Mouse (Mus musculus) CH12F3 (cell line): ENCODE data around the gene Fbxo11.
"Not testable (repeated sequence)": the region's sequence is repeated elsewhere in the genome, so short reads cannot be mapped to it uniquely, and the experiment has no call there.

Experiments used
- in situ Hi-C: fragments of 300-500 bp; cut with MboI; formaldehyde crosslinking; loops from 2 replicates; pipeline ENCODE4 v1.14.3; 2020; ENCODE audit warnings: low sequenced_read_pairs

The Fbxo11 gene

DNA sequence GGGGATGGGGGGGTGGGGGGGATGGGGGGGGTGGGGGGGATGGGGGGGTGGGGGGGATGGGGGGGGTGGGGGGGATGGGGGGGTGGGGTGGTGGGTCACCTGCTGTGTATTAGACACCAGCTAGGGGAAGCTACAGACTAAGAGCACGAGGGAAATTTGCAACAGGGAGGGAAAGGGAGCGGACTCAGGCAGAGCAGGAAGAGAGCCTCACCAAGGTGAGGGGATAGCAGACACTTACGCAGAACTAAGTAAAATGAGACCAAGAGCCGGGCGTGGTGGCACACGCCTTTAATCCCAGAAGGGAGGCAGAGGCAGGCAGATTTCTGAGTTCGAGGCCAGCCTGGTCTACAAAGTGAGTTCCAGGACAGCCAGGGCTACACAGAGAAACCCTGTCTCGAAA is 49.1 kb downstream of the Fbxo11 start:
- in situ Hi-C loops: loop anchor here (25.0 kb wide), 1 partner anchor 496 kb away; no protein-coding TSS in a partner anchor

GRCm38 (mm10) chr17:88014456-88014855 is 50.6 kb downstream of the Fbxo11 start:
- in situ Hi-C loops: loop anchor here (25.0 kb wide), 1 partner anchor 498 kb away; no protein-coding TSS in a partner anchor

GRCm38 (mm10) chr17:88006956-88007355 is 58.1 kb downstream of the Fbxo11 start:
- in situ Hi-C loops: loop anchor here (25.0 kb wide), 1 partner anchor 505 kb away; no protein-coding TSS in a partner anchor

- in situ Hi-C loops: loop anchor here (25.0 kb wide), 1 partner anchor 507 kb away; no protein-coding TSS in a partner anchor
Measured at GRCm38 (mm10) chr17:88004892-88005291, 60.2 kb downstream of the Fbxo11 start.

DNA sequence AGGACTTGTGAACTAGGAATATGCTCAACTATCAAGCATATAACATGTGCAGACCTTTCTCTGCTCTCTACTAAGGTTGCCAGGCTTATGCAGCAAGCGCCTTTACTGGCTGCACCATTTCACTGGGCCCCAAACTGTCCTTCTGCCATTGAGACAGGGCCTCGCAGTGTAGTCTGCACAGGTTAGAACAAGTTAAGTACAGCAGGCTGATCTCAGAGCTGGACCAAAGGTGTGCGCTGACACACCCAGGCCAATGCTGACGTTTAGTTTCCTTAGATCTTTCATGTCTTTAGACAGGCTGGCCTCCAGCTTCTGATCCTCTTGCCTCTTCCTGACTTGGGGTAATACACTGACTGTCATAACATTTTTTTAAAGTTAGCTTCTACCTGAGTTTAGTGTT is 67.3 kb downstream of the Fbxo11 start:
- in situ Hi-C loops: no loop called here

- in situ Hi-C loops: no loop called here
Measured at GRCm38 (mm10) chr17:87993338-87993737, 71.8 kb downstream of the Fbxo11 start.

GRCm38 (mm10) chr17:87992154-87992553 is 72.9 kb downstream of the Fbxo11 start:
- in situ Hi-C loops: no loop called here

- in situ Hi-C loops: no loop called here
Measured at GRCm38 (mm10) chr17:87987507-87987906, 77.6 kb downstream of the Fbxo11 start.

DNA sequence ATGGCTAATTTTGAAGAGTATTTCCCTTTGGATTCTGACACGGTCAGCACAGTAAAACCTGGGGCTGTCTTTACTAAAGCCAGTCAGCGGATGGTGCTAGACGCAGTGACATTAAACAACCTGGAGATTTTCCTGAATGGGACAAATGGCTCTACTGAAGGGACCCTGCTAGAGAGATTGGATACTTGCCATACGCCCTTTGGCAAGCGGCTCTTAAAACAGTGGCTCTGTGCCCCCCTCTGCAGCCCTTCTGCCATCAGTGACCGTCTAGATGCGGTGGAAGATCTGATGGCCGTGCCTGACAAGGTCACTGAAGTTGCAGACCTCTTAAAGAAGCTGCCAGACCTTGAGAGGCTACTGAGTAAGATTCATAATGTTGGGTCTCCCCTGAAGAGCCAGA is 79.2 kb downstream of the Fbxo11 start:
- in situ Hi-C loops: no loop called here

DNA sequence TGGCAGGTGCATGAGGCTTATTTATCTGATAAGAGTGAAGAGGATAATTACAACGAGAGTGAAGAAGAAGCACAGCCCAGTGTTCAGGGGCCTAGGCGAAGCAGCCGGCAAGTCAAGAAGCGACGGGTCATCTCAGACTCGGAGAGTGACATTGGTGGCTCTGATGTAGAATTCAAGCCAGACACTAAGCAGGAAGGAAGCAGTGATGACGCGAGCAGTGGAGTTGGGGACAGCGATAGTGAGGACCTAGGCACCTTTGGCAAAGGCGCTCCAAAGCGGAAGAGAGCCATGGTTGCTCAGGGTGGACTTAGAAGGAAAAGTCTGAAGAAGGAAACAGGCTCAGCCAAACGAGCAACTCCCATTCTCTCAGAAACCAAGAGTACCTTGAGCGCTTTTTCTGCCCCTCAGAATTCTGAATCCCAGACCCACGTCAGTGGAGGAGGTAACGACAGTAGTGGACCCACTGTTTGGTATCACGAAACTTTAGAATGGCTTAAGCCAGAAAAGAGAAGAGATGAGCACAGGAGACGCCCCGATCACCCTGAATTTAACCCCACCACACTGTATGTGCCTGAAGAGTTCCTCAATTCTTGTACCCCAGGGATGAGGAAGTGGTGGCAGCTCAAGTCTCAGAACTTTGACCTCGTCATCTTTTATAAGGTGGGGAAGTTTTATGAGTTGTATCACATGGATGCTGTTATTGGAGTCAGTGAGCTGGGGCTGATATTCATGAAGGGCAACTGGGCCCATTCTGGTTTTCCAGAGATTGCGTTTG is 80.5 kb downstream of the Fbxo11 start:
- in situ Hi-C loops: no loop called here

DNA sequence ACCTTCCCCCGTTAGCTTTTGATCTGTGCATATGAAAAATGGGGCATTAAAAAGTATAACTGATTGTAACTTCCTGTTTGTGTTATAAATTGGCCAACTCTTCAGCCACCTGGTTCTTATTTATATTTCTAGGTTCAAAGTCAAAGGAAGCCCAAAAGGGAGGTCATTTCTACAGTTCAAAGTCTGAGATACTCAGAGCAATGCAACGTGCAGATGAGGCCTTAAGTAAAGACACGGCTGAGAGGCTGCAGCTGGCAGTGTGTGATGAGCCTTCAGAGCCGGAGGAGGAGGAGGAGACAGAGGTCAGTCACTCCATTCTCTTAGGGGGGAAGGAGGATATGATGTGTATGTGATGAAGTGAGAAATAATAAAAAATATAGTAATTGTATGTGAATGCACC is 81.8 kb downstream of the Fbxo11 start:
- in situ Hi-C loops: no loop called here

- in situ Hi-C loops: no loop called here
Measured at GRCm38 (mm10) chr17:87982112-87982511, 83.0 kb downstream of the Fbxo11 start.

DNA sequence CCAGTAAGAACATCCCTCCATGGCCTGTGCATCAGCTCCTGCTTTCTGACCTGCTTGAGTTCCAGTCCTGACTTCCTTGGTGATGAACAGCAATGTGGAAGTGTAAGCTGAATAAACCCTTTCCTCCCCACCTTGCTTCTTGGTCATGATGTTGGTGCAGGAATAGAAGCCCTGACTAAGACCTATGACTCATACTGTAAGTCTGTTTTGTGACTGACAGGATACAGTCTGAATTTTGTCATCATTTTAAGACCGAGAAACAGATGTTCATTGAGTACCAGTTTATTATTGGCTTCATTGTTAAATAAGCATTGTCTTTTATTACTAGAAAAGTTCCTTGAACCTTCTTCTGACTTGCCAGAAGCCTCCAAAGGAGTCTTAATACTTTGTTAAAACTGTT is 85.4 kb downstream of the Fbxo11 start:
- in situ Hi-C loops: not testable (repeated sequence)

DNA sequence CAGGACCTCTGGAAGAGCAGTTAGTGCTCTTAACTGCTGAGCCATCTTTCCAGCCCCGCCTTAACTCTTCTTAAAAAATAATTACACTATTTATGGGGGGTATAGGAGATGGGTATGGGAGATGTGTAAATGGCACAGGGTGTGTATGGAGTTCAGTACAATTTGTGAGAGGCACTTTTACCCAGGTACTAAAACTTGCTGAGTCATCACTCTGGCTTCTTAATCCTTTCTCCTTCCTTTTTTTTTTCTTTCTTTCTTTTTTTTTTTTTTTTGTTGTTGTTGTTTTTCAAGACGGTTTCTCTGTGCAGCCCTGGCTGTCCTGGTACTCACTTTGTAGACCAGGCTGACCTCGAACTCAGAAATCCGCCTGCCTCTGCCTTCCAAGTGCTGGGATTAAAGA is 88.2 kb downstream of the Fbxo11 start:
- in situ Hi-C loops: not testable (repeated sequence)

GRCm38 (mm10) chr17:87976154-87976806 is 88.8 kb downstream of the Fbxo11 start:
- in situ Hi-C loops: no loop called here

DNA sequence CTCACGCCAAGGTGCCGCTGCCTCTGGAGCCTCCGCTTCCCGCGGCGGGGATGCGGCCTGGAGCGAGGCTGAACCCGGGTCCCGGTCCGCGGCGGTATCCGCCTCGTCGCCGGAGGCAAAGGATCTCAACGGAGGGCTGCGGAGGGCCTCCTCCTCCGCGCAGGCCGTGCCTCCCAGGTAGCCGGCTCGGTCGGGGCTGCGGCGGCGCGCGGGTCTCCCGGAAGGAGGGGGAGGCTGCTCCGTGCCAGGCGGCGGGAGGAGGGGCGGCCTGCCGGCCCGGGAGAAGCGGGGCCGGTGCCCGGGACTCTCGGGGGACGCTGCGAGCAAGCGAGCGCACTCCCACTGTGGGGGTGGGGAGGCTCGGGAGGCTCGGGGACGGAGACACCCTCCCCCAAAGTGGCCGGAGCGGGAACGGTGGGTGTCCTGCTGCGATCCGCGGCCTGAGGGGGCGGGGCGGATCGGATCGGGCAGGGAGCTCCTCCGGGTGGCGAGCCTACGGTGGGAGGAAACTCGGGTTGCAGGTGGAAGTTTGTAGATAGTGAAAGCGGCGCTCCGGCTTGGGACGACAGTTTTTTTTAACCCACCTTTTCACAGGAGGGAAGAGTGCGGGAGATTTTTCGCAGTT is 89.8 kb downstream of the Fbxo11 start:
- in situ Hi-C loops: no loop called here

DNA sequence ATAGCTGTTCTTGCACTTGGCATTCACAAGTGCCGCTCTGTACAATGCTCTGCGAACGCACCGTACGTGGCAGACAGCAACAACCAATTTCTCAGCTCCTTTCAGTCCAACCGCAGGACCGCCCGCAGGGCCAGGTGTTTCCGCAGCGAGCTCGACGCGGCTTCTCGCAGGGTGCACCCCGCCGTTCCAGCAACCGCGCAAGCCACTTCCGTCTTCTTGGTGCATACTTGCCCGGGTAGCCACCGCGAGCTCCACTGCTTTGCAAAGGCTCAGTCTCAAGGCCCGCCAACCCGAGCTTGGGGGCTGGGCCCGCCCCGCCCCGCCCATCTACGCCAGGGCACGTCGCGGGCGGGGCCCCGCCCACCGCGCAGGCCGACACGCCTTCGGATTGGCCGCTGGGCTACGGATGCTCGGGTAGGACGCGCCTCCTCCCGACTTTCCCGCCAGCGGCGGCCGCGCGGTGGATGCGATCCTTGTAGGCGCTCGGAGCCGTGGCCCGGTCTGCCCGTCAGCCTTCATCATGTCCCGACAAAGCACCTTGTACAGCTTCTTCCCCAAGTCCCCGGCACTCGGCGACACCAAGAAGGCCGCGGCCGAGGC is 90.4 kb downstream of the Fbxo11 start, which contains the start of gene Msh6:
Gene Msh6 (plus strand): TSS at position 434 of the 600 bp plus-strand sequence.
- in situ Hi-C loops: no loop called here

DNA sequence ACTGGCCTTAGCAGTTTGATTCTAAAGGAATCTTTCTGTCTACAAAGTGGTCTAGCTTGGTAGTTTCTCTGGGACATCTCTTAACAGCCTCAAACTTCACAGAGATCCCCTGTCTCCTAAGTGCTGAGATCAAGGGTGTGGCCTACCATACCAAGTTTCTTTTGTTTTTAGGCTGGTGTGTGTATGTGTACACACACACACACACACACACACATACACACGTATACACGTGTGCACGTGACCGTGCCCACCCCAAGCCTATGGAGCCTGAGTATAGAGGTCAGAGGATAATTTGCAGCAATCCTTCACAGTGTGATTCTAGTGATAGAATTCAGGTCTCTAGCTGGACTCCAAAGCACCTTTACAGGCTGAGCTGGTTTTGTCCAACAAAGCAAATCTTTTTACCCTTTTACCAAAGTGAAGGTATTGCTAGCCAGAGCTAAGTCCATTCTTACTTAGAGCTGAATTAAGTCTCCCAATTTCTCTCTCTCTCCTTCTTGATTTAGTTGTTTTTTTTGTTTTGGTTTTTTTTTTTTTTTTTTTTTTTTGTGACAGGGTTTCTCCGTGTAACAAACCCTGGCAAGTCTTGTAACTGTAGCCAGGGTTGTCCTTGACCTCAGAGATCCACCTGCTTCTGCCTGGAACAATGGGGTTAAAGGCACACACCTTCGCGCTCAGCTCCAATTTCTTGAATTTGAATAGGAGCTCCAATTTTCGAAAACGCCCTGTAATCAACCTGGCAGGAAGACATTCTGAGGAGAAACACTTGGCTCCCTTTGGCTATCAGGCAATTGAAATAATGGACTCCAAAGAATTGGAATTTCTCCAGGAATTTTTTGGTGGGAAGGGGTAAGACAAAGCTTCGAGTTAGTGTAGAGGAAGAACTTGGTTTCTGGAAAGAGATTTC is 91.6 kb downstream of the Fbxo11 start:
- in situ Hi-C loops: no loop called here

GRCm38 (mm10) chr17:87972856-87973255 is 92.2 kb downstream of the Fbxo11 start:
- in situ Hi-C loops: no loop called here
